21 mouse cellular contexts compared by ENCODE assay signal in the genomic region with DNA sequence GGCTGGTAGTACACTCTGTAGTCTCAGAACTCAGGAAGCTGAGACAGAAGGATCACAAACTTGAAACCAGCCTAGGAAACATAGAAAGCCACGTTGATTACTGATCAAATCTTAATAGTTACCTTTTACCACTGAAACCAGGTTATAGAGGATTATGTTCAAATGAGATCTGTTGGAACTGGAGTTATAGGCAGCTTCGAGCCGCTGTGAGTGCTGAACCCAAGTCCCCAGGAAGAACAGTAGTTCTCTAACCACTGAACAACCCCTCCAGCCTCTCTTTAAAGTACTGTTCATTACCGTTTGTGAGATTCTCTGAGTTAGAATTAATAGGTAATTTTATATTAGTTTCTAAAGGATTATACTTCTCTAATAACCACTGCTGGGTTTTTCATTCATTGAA.
DNase-seq lines count a peak whose midpoint lies in the region; ATAC-seq and TF ChIP-seq lines count a peak whose summit lies in the region.
"Had no signal": no experiment of that assay in that cellular context is flagged by ENCODE, and none has a peak within 500 bp of the region (broad histone marks: within the 10 kb centered on the region; RNA-seq: fewer than 3 reads in every experiment).

No protein-coding gene starts in this region.

- H3K27me3 ChIP-seq in embryonic facial prominence, embryonic 13.5 days: no peaks in the 10 kb centered on the region
- no peaks in the 10 kb centered on the region for H3K27me3 ChIP-seq in embryonic facial prominence, embryonic 10.5 days (replicated peaks; ENCODE audit: low read depth, poor library complexity, severe bottlenecking)
- no peaks in the 10 kb centered on the region for H3K27me3 ChIP-seq in heart, embryonic 12.5 days (replicated peaks)
- no peaks in the 10 kb centered on the region for H3K27me3 ChIP-seq in midbrain, embryonic 11.5 days (ENCODE audit: control insufficient read depth, insufficient read depth, low read length)
- no peaks in the 10 kb centered on the region for H3K27me3 ChIP-seq in midbrain, postnatal 0 days (ENCODE audit: insufficient read depth, low read length)
- H3K27me3 ChIP-seq: CH12.LX, Patski had no signal

- 69% methylated on average over 4 of the region's 4 CpGs for WGBS in embryonic facial prominence, embryonic 13.5 days
- 87% methylated on average over 4 of the region's 4 CpGs for WGBS in embryonic facial prominence, embryonic 10.5 days
- WGBS in heart, embryonic 12.5 days: 84% methylated on average over 4 of the region's 4 CpGs
- WGBS in midbrain, embryonic 11.5 days: 84% methylated on average over 4 of the region's 4 CpGs
- 88% methylated on average over 4 of the region's 4 CpGs for WGBS in midbrain, postnatal 0 days

- H3K36me3 ChIP-seq in embryonic facial prominence, embryonic 13.5 days: no peaks in the 10 kb centered on the region
- no peaks in the 10 kb centered on the region for H3K36me3 ChIP-seq in embryonic facial prominence, embryonic 10.5 days (replicated peaks)
- no peaks in the 10 kb centered on the region for H3K36me3 ChIP-seq in heart, embryonic 12.5 days
- no peaks in the 10 kb centered on the region for H3K36me3 ChIP-seq in midbrain, embryonic 11.5 days (ENCODE audit: control insufficient read depth, insufficient read depth, low read length)
- H3K36me3 ChIP-seq in midbrain, postnatal 0 days (ENCODE audit: insufficient read depth, low read length): no peaks in the 10 kb centered on the region
- H3K36me3 ChIP-seq: G1E had no signal

- H3K9ac ChIP-seq in embryonic facial prominence, embryonic 13.5 days: no peak overlapping the region
- no peak overlapping the region for H3K9ac ChIP-seq in heart, embryonic 12.5 days
- no peak overlapping the region for H3K9ac ChIP-seq in midbrain, embryonic 11.5 days (ENCODE audit: low read length)
- H3K9ac ChIP-seq in midbrain, postnatal 0 days (replicated peaks; ENCODE audit: low read length, poor library complexity, severe bottlenecking): no peak overlapping the region

- no peak for ATAC-seq in embryonic facial prominence, embryonic 13.5 days (ENCODE audit: insufficient number of reproducible peaks, insufficient read depth, low FRiP score, low TSS enrichment, low read depth)
- ATAC-seq in heart, embryonic 12.5 days (ENCODE audit: insufficient number of reproducible peaks, low FRiP score): no peak
- ATAC-seq in midbrain, embryonic 11.5 days (ENCODE audit: low FRiP score): no peak
- no peak for ATAC-seq in midbrain, postnatal 0 days (ENCODE audit: low FRiP score)
- ATAC-seq: activated CD4-positive, CD25-positive, alpha-beta regulatory T cell, adult 4 months; CD4-positive, CD25-positive, alpha-beta regulatory T cell, adult 4 months; Patski had no signal

- no peak for DNase-seq in embryonic facial prominence, embryonic 10.5 days (ENCODE audit: low spot score)
- peak; percentile 60 for DNase-seq in heart, adult 11 months
- DNase-seq in midbrain, embryonic 11.5 days (ENCODE audit: low spot score, missing footprints): peak; percentile 56
- DNase-seq in midbrain, postnatal 0 days (ENCODE audit: low spot score): no peak
- DNase-seq: adrenal gland, adult 2 months; adrenal gland, adult 8-10 months; adrenal gland, postnatal 10 days; adrenal gland, postnatal 14 days; adrenal gland, postnatal 25 days; adrenal gland, postnatal 36 days; B cell, adult 2 months; cerebellum, adult 11 months; cerebellum, adult 11-12 months; cerebellum, adult 18-20 months had no signal

- H3K4me1 ChIP-seq in embryonic facial prominence, embryonic 13.5 days: peaks cover 22% of the 10 kb centered on the region
- H3K4me1 ChIP-seq in embryonic facial prominence, embryonic 10.5 days: peaks cover 5% of the 10 kb centered on the region; the same call in 1 of the 2 replicates
- H3K4me1 ChIP-seq in heart, embryonic 12.5 days (replicated peaks): peaks cover 5% of the 10 kb centered on the region
- no peaks in the 10 kb centered on the region for H3K4me1 ChIP-seq in midbrain, embryonic 11.5 days (ENCODE audit: control insufficient read depth, insufficient read depth, low read length)
- H3K4me1 ChIP-seq in midbrain, postnatal 0 days (ENCODE audit: insufficient read depth, low read length): no peaks in the 10 kb centered on the region

- no peak overlapping the region for H3K4me3 ChIP-seq in embryonic facial prominence, embryonic 13.5 days
- H3K4me3 ChIP-seq in embryonic facial prominence, embryonic 10.5 days: no peak overlapping the region
- no peak overlapping the region for H3K4me3 ChIP-seq in heart, embryonic 12.5 days
- H3K4me3 ChIP-seq in midbrain, embryonic 11.5 days (ENCODE audit: low read depth, low read length): no peak overlapping the region
- H3K4me3 ChIP-seq in midbrain, postnatal 0 days (ENCODE audit: low read depth, low read length): no peak overlapping the region

- no peaks in the 10 kb centered on the region for H3K9me3 ChIP-seq in embryonic facial prominence, embryonic 13.5 days
- no peaks in the 10 kb centered on the region for H3K9me3 ChIP-seq in embryonic facial prominence, embryonic 10.5 days
- H3K9me3 ChIP-seq in heart, embryonic 12.5 days (replicated peaks): no peaks in the 10 kb centered on the region
- no peaks in the 10 kb centered on the region for H3K9me3 ChIP-seq in midbrain, embryonic 11.5 days (ENCODE audit: control insufficient read depth, low read length)
- H3K9me3 ChIP-seq in midbrain, postnatal 0 days (ENCODE audit: low read length): no peaks in the 10 kb centered on the region
- H3K9me3 ChIP-seq: G1E had no signal

- H3K27ac ChIP-seq in embryonic facial prominence, embryonic 13.5 days: peak overlapping the region; percentile 34; the same call in 1 of the 2 replicates
- no peak overlapping the region for H3K27ac ChIP-seq in embryonic facial prominence, embryonic 10.5 days (replicated peaks)
- no peak overlapping the region for H3K27ac ChIP-seq in heart, embryonic 12.5 days (ENCODE audit: poor library complexity, severe bottlenecking)
- no peak overlapping the region for H3K27ac ChIP-seq in midbrain, embryonic 11.5 days (ENCODE audit: low read depth, low read length)
- H3K27ac ChIP-seq in midbrain, postnatal 0 days (ENCODE audit: low read depth, low read length): no peak overlapping the region

- no peak for TF ChIP-seq CTCF in midbrain, postnatal 0 days (IDR thresholded peaks at IDR 0.05)

- no peak overlapping the region for H3K4me2 ChIP-seq in embryonic facial prominence, embryonic 13.5 days
- no peak overlapping the region for H3K4me2 ChIP-seq in heart, embryonic 12.5 days
- H3K4me2 ChIP-seq in midbrain, embryonic 11.5 days: no peak overlapping the region
- no peak overlapping the region for H3K4me2 ChIP-seq in midbrain, postnatal 0 days (ENCODE audit: low read depth, low read length, poor library complexity, severe bottlenecking)

Comparison
In these comparisons a context has a peak if more than half of its experiments do, and no peak if none do; other contexts are left out.
1. DNase-seq: peak in heart, adult 11 months (single experiment) and midbrain, embryonic 11.5 days (single experiment); none in embryonic facial prominence, embryonic 10.5 days (single experiment) and midbrain, postnatal 0 days (single experiment).